Mouse (Mus musculus) midbrain, embryonic 15.5 days (tissue): ENCODE results near the gene Phox2a. TPM values are rescaled to one million over a fixed set of nuclear protein-coding genes. Genes with fewer than 3 reads are reported as not detected.

Source experiments
- ATAC-seq: fragments of 200-750 bp; cut with Nextera tagmentation; replicated peaks from 2 replicates; pipeline ENCODE4 v1.8.0; 2017; ENCODE audit warnings: moderate TSS enrichment
- H3K27ac ChIP-seq: fragments of 300-500 bp; sonication (generic); 2 replicates; pipeline ENCODE4 v1.5.1; 2015; ENCODE audit warnings: mild to moderate bottlenecking, inconsistent platforms
- H3K27me3 ChIP-seq: fragments of 300-500 bp; sonication (generic); replicated peaks from 2 replicates; pipeline ENCODE4 v1.6.1; 2015; ENCODE audit warnings: inconsistent platforms
- H3K36me3 ChIP-seq: fragments of 300-500 bp; sonication (generic); replicated peaks from 2 replicates; pipeline ENCODE4 v1.6.1; 2015; ENCODE audit warnings: inconsistent platforms
- H3K4me1 ChIP-seq: fragments of 300-500 bp; sonication (generic); 2 replicates; pipeline ENCODE4 v1.6.1; 2015; ENCODE audit warnings: inconsistent platforms
- H3K4me2 ChIP-seq: fragments of 300-500 bp; sonication (generic); 2 replicates; pipeline ENCODE4 v1.6.1; 2015; ENCODE audit warnings: inconsistent platforms, mild to moderate bottlenecking, moderate library complexity
- H3K4me3 ChIP-seq: fragments of 300-500 bp; sonication (generic); 2 replicates; pipeline ENCODE4 v1.5.1; 2015; ENCODE audit warnings: mild to moderate bottlenecking, inconsistent platforms
- H3K9ac ChIP-seq: fragments of 300-500 bp; sonication (generic); 2 replicates; pipeline ENCODE4 v1.6.1; 2015; ENCODE audit warnings: mild to moderate bottlenecking, inconsistent platforms
- H3K9me3 ChIP-seq: fragments of 300-500 bp; sonication (generic); 2 replicates; pipeline ENCODE4 v1.6.1; 2016; ENCODE audit warnings: inconsistent platforms
- WGBS: fragments of 180-500 bp; shearing (Covaris S2); methylation state at CpG from one replicate; pipeline ENCODE4 v1.1.7; 2015; ENCODE audit warnings: mixed read lengths; 5-methylcytosine and 5-hydroxymethylcytosine counted together
- polyA plus RNA-seq: library from polyadenylated mRNA; unstranded; fragments of >200 nt; fragmentation: Nextera tagmentation; extraction: Ambion mirVana; gene quantifications from 2 replicates; pipeline ENCODE4 v1.2.1, GENCODE M21; 2015

The Phox2a gene
- polyA plus RNA-seq, 1 experiment from 2014 or later: 0.10 TPM

DNA sequence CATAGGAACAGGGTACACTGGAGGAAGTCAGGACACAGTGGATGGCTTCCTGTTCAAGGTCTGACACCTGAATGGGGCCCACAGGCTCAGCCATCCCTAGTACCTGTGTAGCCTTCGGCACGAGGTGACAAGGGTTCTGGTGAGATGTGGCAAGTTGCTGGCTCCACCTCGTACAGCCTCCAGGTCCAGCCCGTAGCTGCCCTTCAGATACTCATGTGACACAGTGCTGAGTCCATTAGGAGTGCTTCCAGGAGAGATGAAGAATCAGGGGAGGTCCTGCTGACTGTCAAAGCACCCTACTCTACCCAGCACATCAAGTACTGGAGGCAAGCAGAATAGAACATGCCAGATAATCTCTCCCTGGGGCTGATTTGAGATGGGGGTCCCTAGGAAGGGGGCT lies 14.3 kb downstream of the Phox2a start:
- Histone ChIP-seq H3K27ac (no peak overlapping the region), H3K4me2 (no peak overlapping the region), H3K27me3 (no peaks in the 10 kb centered on the region), H3K4me1 (peaks cover 19% of the 10 kb centered on the region), H3K36me3 (no peaks in the 10 kb centered on the region), H3K4me3 (no peak overlapping the region), H3K9me3 (no peaks in the 10 kb centered on the region), H3K9ac (no peak overlapping the region)
- no peak for ATAC-seq
- 97% methylated on average over 4 of the region's 4 CpGs for WGBS

DNA sequence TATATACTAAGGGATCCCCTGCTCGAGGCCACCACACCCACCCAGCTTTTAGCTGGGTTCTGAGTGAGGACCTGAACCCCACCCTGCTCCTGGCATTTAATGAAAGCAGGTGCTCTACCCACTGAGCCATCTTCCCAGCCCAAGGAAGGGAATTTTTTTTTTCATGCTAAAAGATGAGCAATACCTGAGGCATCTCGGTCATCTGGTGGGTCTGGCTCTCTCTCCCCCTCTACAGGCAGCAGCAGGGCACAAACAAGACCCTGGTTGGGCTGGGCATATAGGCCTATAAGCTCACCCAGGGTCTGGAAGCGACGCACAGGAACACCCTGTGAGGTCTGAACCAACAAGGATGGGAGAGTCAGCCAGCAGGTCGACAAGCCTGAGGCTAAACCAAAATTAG lies 15.2 kb downstream of the Phox2a start:
- H3K4me1 ChIP-seq: peaks cover 27% of the 10 kb centered on the region
- H3K27ac ChIP-seq: no peak overlapping the region
- ATAC-seq: no peak
- H3K9ac ChIP-seq: no peak overlapping the region
- no peaks in the 10 kb centered on the region for H3K36me3 ChIP-seq
- no peak overlapping the region for H3K4me3 ChIP-seq
- no peak overlapping the region for H3K4me2 ChIP-seq
- 80% methylated on average over 5 of the region's 5 CpGs for WGBS
- no peaks in the 10 kb centered on the region; the same call in 1 of the 2 replicates for H3K27me3 ChIP-seq
- no peaks in the 10 kb centered on the region for H3K9me3 ChIP-seq

DNA sequence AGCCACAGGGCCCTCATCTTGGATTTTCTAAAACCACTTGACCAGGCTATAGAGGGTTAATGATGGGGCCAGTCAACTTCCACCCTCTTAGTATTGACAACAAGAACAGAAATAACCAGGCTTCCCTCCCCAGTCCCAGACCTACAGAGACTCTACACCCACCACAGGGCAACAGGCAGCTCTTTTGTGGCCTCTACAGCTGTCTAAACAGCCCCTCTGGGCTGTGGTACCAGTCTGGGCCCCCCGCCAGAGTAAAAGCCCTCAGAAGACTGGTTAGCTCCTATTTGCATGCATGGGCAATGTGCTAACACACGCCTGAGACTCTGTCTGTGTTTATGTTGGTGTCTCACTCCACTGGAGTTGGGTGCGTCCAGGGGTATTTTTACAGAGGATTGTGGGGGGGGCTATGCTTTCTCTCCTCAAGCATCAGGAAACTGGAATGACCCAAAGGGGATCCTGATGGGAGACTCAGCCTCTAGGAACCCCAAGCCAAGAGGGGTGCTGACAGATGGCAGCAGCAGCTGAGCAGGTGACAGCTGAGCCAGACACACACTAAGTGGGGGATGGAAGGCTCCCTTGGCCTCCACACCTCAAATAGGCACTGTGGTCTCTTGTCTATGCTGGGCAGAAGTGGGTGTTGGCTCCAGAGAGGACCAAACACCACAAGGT lies 15.9 kb downstream of the Phox2a start:
- no peak overlapping the region for H3K4me3 ChIP-seq
- no peaks in the 10 kb centered on the region; the same call in 1 of the 2 replicates for H3K27me3 ChIP-seq
- no peak overlapping the region for H3K4me2 ChIP-seq
- H3K9ac ChIP-seq: no peak overlapping the region
- 58% methylated on average over 3 of the region's 3 CpGs for WGBS
- ATAC-seq: no peak
- no peak overlapping the region for H3K27ac ChIP-seq
- H3K36me3 ChIP-seq: no peaks in the 10 kb centered on the region
- H3K9me3 ChIP-seq: no peaks in the 10 kb centered on the region
- peaks cover 29% of the 10 kb centered on the region for H3K4me1 ChIP-seq

DNA sequence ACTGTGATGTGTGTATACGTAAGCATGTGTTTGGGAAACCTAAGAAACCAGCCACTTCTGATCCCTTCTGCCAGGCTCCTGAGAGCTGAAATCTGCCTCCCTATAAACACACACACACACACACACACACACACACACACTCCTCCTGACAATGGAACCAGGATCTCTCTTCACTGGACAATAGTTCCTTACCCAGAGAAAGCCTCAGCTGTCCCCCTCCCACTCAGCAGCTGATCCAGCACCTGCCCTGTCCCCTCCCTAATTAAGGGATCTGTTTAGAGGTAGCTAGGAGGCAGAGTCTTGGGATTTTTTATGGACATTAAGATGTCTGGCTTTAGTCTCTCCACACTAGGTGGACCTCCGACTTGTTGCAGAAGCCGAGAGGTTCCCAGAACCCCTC lies 16.8 kb downstream of the Phox2a start:
- Histone ChIP-seq H3K4me3 (no peak overlapping the region), H3K4me1 (peaks cover 29% of the 10 kb centered on the region), H3K27ac (no peak overlapping the region), H3K27me3 (no peaks in the 10 kb centered on the region; the same call in 1 of the 2 replicates), H3K9ac (no peak overlapping the region), H3K9me3 (no peaks in the 10 kb centered on the region), H3K36me3 (no peaks in the 10 kb centered on the region), H3K4me2 (peak overlapping the region; percentile 100; the same call in 1 of the 2 replicates)
- 49% methylated on average over 3 of the region's 3 CpGs for WGBS
- ATAC-seq: no peak

DNA sequence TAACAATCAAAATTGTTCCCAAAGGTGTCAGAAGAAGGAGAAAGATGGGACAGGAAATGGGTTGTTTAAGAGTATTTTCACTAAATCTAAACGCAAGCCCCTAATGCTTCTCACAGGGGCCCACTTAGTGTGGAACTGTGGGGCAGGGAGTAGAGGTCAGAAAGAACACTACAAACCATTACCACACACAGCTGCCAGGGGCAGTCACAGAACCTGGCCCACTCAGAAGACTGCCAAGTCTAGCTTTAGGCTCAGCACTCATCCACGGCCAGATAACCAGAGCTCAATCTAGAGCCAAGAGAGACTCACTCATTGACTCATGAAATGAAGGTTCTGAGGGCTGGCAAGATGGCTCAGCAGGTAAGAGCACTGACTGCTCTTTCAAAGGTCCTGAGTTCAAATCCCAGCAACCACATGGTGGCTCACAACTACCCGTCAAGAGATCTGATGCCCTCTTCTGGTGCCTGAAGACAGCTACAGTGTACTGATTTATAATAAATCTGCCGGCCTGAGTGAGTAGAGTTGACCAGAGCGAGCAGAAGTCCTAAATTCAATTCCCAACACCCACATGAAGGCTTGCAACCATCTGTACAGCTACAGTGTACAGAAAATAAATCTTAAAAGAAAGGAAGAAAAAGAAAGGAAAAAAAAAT lies 17.5 kb downstream of the Phox2a start:
- no peak overlapping the region for H3K27ac ChIP-seq

DNA sequence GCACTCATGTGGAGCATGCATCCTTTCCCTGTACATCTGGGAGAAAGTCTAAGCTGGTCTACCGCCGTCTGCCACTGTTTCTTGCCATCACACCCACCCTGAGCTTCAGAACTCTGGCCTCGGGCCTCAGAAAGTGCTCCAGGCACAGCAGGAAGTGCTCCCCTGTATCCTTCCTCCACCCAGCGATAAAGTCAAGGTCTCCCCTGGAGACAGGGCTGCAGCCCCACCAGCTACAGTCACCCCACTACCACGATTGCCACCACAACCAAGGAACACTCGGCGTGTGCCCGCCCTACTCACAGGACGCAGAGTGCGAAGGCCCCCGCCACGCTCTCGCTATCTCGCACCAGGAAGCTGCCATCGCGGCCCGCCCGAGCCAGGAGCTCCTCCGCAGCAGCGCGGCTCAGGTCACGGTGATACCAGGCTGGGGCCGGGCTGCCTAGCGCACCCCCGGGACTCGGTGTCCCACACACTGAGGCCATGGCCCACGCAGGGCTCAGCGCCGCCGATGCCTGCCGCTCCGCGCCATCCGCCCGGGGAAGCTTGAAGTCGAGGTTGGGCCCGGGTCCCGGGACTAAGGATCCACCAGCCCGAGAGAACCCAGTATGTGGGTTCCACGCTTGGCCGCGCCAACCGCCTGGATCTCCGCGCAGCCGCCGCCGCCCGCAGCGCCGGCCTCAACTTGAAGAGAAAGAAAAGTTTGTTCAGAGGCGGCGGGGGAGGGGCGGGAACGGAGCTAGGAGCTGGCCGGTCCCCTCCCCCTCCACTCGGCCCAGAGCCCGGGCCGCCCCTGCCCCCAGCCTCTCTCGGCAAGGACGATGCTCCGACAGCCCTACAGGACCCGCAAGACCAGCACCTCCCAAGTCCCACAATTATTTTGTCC lies 18.4 kb downstream of the Phox2a start:
- Histone ChIP-seq H3K4me3 (peak overlapping the region; percentile 63), H3K36me3 (no peaks in the 10 kb centered on the region), H3K9ac (peak overlapping the region; percentile 59), H3K27ac (peak overlapping the region; percentile 58), H3K4me2 (peak overlapping the region; percentile 100), H3K9me3 (no peaks in the 10 kb centered on the region), H3K4me1 (peaks cover 29% of the 10 kb centered on the region), H3K27me3 (no peaks in the 10 kb centered on the region; the same call in 1 of the 2 replicates)
- under 1% methylated on average over 63 of the region's 63 CpGs for WGBS
- peak; percentile 64 for ATAC-seq

More for the DNA sequence above, 17.5 kb downstream of the Phox2a start:
- no peaks in the 10 kb centered on the region for H3K36me3 ChIP-seq
- no peak for ATAC-seq
- no peaks in the 10 kb centered on the region; the same call in 1 of the 2 replicates for H3K27me3 ChIP-seq
- peaks cover 29% of the 10 kb centered on the region for H3K4me1 ChIP-seq
- H3K4me2 ChIP-seq: peak overlapping the region; percentile 100
- H3K9ac ChIP-seq: no peak overlapping the region
- 49% methylated on average over 5 of the region's 5 CpGs for WGBS
- peak overlapping the region; percentile 63 for H3K4me3 ChIP-seq
- H3K9me3 ChIP-seq: no peaks in the 10 kb centered on the region

DNA sequence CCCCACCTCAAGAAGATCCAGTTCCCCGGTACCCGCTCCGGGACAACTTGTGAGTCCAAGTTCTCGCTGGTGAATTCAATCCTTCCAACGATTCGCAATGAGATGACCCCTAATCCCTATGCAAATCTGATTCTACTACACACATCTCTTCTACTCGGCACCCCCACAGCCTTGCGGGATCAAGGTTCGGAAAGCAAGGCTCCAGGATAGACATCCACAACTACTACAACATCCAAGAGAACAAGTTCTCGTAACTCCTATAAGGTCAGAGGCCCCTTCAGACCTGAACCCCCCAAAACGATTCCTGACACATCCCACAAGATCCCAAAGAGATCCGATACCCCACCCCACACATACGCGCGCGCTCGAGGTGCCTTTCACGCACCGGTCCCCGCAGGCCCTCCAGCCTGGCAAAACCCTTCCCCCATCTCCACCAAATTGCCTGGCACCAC lies 19.1 kb downstream of the Phox2a start:
- WGBS: under 1% methylated on average over 20 of the region's 20 CpGs
- Histone ChIP-seq H3K36me3 (no peaks in the 10 kb centered on the region), H3K27ac (peak overlapping the region; percentile 69), H3K27me3 (no peaks in the 10 kb centered on the region; the same call in 1 of the 2 replicates), H3K4me3 (peak overlapping the region; percentile 63), H3K4me1 (peaks cover 29% of the 10 kb centered on the region), H3K9me3 (no peaks in the 10 kb centered on the region), H3K9ac (peak overlapping the region; percentile 59; the same call in 1 of the 2 replicates), H3K4me2 (peak overlapping the region; percentile 100)
- no peak for ATAC-seq

DNA sequence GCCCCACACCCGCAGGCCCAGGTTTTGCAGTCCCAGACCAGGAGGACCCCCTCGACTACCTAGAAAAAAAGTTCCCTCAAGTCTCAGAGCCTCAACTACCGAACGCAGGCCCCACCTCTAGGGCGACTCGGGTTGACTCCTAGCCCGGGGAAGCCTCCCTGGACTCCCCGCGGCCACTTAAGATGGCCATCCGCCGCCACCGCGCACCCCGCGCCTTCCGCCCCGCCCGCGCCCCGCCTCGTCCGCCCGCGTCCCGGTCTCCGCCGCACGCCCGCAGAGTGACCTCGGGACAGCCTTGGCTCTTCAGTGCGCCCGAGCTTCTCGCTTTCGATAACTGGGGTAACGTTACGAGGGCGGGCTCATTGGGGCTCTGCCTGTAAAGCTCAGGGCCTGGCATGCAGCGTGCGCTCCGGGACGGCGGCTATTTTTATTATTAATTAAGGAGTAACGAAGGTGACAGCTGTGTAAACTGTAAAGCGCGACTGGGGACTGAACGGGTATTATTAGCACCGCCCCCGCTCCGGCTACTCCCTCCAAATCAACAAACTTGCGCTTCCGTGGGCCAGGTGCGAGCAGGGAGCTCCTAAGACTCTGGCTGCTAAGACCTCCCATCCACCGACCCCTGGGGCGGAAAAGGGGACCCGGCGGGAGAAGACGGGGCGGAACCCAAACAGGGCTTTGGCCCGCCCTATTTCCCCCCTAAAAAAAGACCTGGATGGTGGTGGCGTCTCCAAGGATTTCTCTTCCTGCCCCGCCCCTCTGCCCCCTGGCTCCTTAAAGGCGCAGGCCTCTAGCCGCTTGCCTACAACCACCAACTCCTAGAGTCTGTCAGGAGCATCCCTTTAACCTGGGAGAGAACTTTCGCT lies 19.7 kb downstream of the Phox2a start, which contains the start of gene Inppl1:
Gene Inppl1, minus strand, starts transcription at position 624 of the 866 bp plus-strand sequence.
- Histone ChIP-seq H3K9me3 (no peaks in the 10 kb centered on the region), H3K27ac (peak within 1 kb of the TSS; percentile 69), H3K4me2 (peak within 1 kb of the TSS; percentile 100), H3K36me3 (no peaks in the 10 kb centered on the region), H3K4me3 (peak within 1 kb of the TSS; percentile 63), H3K9ac (peak within 1 kb of the TSS; percentile 59), H3K27me3 (no peaks in the 10 kb centered on the region; the same call in 1 of the 2 replicates), H3K4me1 (peaks cover 29% of the 10 kb centered on the region)
- under 1% methylated on average over 64 of the region's 64 CpGs for WGBS
- ATAC-seq: peak; percentile 75

DNA sequence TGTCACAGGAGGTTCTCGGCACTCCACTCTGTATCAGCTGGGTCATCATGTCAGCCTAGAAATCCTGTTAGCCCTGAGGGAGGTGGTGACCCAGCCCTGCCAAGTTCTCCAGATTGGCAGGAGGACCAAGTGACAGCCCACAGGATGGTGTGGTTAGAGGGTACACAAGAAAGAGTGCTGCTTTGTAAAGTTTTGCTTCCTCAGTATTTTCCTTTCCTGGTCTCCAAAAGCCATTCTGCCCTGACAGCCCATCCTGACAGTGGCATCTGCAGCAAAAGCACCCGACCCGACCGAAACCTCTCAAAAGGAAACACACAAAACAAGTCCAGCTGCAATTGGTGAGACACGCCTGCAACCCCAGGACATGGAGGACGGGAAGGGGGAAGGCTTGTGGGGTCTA lies 26.1 kb downstream of the Phox2a start:
- Histone ChIP-seq H3K4me1 (no peaks in the 10 kb centered on the region), H3K9me3 (no peaks in the 10 kb centered on the region), H3K4me3 (no peak overlapping the region), H3K27me3 (no peaks in the 10 kb centered on the region), H3K9ac (no peak overlapping the region), H3K4me2 (no peak overlapping the region), H3K36me3 (no peaks in the 10 kb centered on the region), H3K27ac (no peak overlapping the region)
- WGBS: 79% methylated on average over 6 of the region's 6 CpGs
- no peak for ATAC-seq

DNA sequence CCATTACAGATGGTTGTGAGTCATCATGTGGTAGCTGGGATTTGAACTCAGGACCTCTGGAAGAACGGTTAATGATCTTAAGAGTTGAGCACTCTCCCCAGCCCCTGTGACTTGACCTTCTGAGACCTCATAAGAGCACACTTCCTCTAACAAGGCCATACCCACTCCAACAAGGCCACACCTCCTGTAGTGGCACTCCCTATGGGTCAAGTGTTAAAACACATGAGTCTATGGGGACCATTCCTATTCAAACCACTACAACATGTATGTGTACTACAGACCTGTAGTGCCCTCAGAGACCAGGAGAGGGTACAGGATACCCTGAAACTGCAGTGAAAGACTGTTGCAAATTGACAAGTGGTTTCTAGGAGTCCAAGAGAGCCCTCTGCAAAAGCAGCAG lies 29.8 kb downstream of the Phox2a start:
- Histone ChIP-seq H3K9ac (no peak overlapping the region), H3K27ac (no peak overlapping the region), H3K4me1 (no peaks in the 10 kb centered on the region), H3K4me3 (no peak overlapping the region), H3K9me3 (no peaks in the 10 kb centered on the region), H3K36me3 (no peaks in the 10 kb centered on the region), H3K4me2 (no peak overlapping the region), H3K27me3 (no peaks in the 10 kb centered on the region)
- no peak for ATAC-seq
- WGBS: 97% methylated on average over 1 of the region's 1 CpGs

DNA sequence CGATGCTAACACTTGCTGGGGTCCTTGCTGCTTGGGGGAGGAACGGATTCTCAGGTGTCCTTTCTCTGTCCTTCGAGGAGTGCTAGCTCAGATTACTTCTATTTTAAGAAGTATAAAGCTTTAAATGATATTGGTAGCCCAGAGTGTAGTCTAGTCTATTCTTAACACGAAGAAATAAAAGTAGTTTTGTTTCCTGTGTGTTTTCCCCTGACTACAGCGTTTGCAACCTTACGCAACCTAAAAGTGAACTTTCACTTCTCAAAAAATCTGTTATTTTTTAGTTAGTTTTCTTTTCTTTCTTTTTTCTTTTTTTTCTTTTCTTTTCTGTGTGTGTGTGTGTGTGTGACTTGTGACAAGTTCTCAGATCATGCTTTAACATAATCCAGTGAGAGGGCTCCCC lies 33.6 kb downstream of the Phox2a start:
- Histone ChIP-seq H3K27me3 (no peaks in the 10 kb centered on the region), H3K9ac (no peak overlapping the region), H3K4me3 (no peak overlapping the region), H3K36me3 (no peaks in the 10 kb centered on the region), H3K9me3 (no peaks in the 10 kb centered on the region), H3K4me2 (no peak overlapping the region), H3K4me1 (no peaks in the 10 kb centered on the region), H3K27ac (no peak overlapping the region)
- ATAC-seq: no peak
- 85% methylated on average over 6 of the region's 6 CpGs for WGBS
